Mouse (Mus musculus) cerebral cortex, adult 2 months (tissue): ENCODE data around the gene Sult2a3.

Experiments used
- WGBS: fragments of 180-500 bp; shearing (Covaris S2); methylation state at CpG from one replicate; pipeline ENCODE4 v1.1.7; 2018; 5-methylcytosine and 5-hydroxymethylcytosine counted together

Sult2a3 gene

GRCm38 (mm10) chr7:14122944-14123343, at the start of gene Sult2a3:
Gene Sult2a3 (minus strand): TSS chr7:14123044.
- WGBS = 95% methylated on average over 2 of the region's 2 CpGs

- WGBS = 80% methylated on average over 2 of the region's 2 CpGs
Observed at GRCm38 (mm10) chr7:14120436-14120835, 2.4 kb downstream of the Sult2a3 start.

GRCm38 (mm10) chr7:14119865-14120264, 3.0 kb downstream of the Sult2a3 start:
- WGBS = 64% methylated on average over 3 of the region's 3 CpGs

GRCm38 (mm10) chr7:14116761-14117160, 6.1 kb downstream of the Sult2a3 start:
- 33% methylated on average over 1 of the region's 1 CpGs for WGBS

- WGBS = 55% methylated on average over 3 of the region's 3 CpGs
Observed at GRCm38 (mm10) chr7:14114471-14114870, 8.4 kb downstream of the Sult2a3 start.

- 62% methylated on average over 1 of the region's 1 CpGs for WGBS
Observed at GRCm38 (mm10) chr7:14047821-14048220, 75.0 kb downstream of the Sult2a3 start.
